Mouse (Mus musculus) neural tube, embryonic 14.5 days (tissue): Measurements from ENCODE around the gene Mindy3. TPM values are rescaled to one million over a fixed set of nuclear protein-coding genes. Genes with fewer than 3 reads are reported as not detected.
A peak's percentile ranks its signal among the peaks of the same experiment; 100 is the strongest.

Experiments
- ATAC-seq: fragments of 200-750 bp; cut with Nextera tagmentation; 2 replicates; pipeline ENCODE4 v1.8.0; 2017; ENCODE audit warnings: low read depth, mild to moderate bottlenecking, moderate TSS enrichment, moderate library complexity
- H3K27ac ChIP-seq: fragments of 300-500 bp; sonication (generic); 2 replicates; pipeline ENCODE4 v1.5.1; 2014; ENCODE audit warnings: low read depth, mild to moderate bottlenecking, control low read depth, low read length, moderate library complexity, mixed read lengths
- H3K27me3 ChIP-seq: fragments of 300-500 bp; sonication (generic); 2 replicates; pipeline ENCODE4 v1.6.1; 2014; ENCODE audit warnings: low read length; ENCODE audit not compliant: control insufficient read depth, insufficient read depth
- H3K36me3 ChIP-seq: fragments of 300-500 bp; sonication (generic); 2 replicates; pipeline ENCODE4 v1.6.1; 2014; ENCODE audit warnings: low read length, mixed read lengths; ENCODE audit not compliant: control insufficient read depth, insufficient read depth
- H3K4me1 ChIP-seq: fragments of 300-500 bp; sonication (generic); 2 replicates; pipeline ENCODE4 v1.6.1; 2014; ENCODE audit warnings: low read length; ENCODE audit not compliant: control insufficient read depth, insufficient read depth
- H3K4me2 ChIP-seq: fragments of 300-500 bp; sonication (generic); 2 replicates; pipeline ENCODE4 v1.6.1; 2014; ENCODE audit warnings: mild to moderate bottlenecking, low read depth, low read length, control low read depth
- H3K4me3 ChIP-seq: fragments of 300-500 bp; sonication (generic); 2 replicates; pipeline ENCODE4 v1.5.1; 2014; ENCODE audit warnings: low read depth, low read length, control low read depth, mixed read lengths
- H3K9ac ChIP-seq: fragments of 300-500 bp; sonication (generic); replicated peaks from 2 replicates; pipeline ENCODE4 v1.6.1; 2014; ENCODE audit warnings: low read depth, mild to moderate bottlenecking, control low read depth, low read length, mixed read lengths
- H3K9me3 ChIP-seq: fragments of 300-500 bp; sonication (generic); 2 replicates; pipeline ENCODE4 v1.6.1; 2016; ENCODE audit warnings: low read length; ENCODE audit not compliant: control insufficient read depth
- whole genome bisulfite sequencing: fragments of 180-500 bp; shearing (Covaris S2); extraction: QIAGEN DNeasy Blood & Tissue Kit; methylation state at CpG from one replicate; pipeline ENCODE4 v1.1.7; 2014; 5-methylcytosine and 5-hydroxymethylcytosine counted together
- polyA plus RNA-seq: library from polyadenylated mRNA; unstranded; fragments of >200 nt; fragmentation: Nextera tagmentation; extraction: Ambion mirVana; gene quantifications from 2 replicates; pipeline ENCODE4 v1.2.1, GENCODE M21; 2014

Mindy3 gene
- polyA plus RNA-seq, 1 experiment from 2014 or later, result 62.3 TPM

- H3K27me3 ChIP-seq, result no peaks in the 10 kb centered on the region
- H3K9me3 ChIP-seq, result no peaks in the 10 kb centered on the region
- peaks cover 6% of the 10 kb centered on the region; the same call in 1 of the 2 replicates for H3K4me1 ChIP-seq
- H3K36me3 ChIP-seq, result no peaks in the 10 kb centered on the region
- under 1% methylated on average over 40 of the region's 40 CpGs for WGBS
- H3K4me3 ChIP-seq, result peak overlapping the region; percentile 70
- peak overlapping the region; percentile 23; the same call in 1 of the 2 replicates for H3K27ac ChIP-seq
- H3K9ac ChIP-seq, result peak overlapping the region; percentile 74
- peak overlapping the region; percentile 71 for H3K4me2 ChIP-seq
- peak; percentile 81 for ATAC-seq
Observed at GRCm38 (mm10) chr2:12418534-12419261, 572 bp downstream of the Mindy3 start.

- Histone ChIP-seq H3K36me3 (no peaks in the 10 kb centered on the region), H3K4me2 (peak overlapping the region; percentile 71), H3K4me1 (peaks cover 6% of the 10 kb centered on the region; the same call in 1 of the 2 replicates), H3K9me3 (no peaks in the 10 kb centered on the region), H3K4me3 (peak overlapping the region; percentile 70), H3K9ac (peak overlapping the region; percentile 74), H3K27ac (no peak overlapping the region), H3K27me3 (no peaks in the 10 kb centered on the region)
- no peak for ATAC-seq
- WGBS, result 49% methylated on average over 8 of the region's 8 CpGs
Observed at GRCm38 (mm10) chr2:12418121-12418520, 1.1 kb downstream of the Mindy3 start.

GRCm38 (mm10) chr2:12412309-12412708 is 7.0 kb downstream of the Mindy3 start:
- ATAC-seq, result no peak
- WGBS, result 95% methylated on average over 2 of the region's 2 CpGs

GRCm38 (mm10) chr2:12411129-12411528 is 8.1 kb downstream of the Mindy3 start:
- Histone ChIP-seq H3K27me3 (no peaks in the 10 kb centered on the region), H3K4me2 (no peak overlapping the region), H3K36me3 (no peaks in the 10 kb centered on the region), H3K9me3 (no peaks in the 10 kb centered on the region), H3K27ac (no peak overlapping the region), H3K4me3 (no peak overlapping the region), H3K9ac (no peak overlapping the region), H3K4me1 (no peaks in the 10 kb centered on the region)
- no peak for ATAC-seq
- 46% methylated on average over 2 of the region's 2 CpGs for WGBS

More at GRCm38 (mm10) chr2:12412309-12412708, 7.0 kb downstream of the Mindy3 start:
- H3K27ac ChIP-seq, result no peak overlapping the region
- no peaks in the 10 kb centered on the region for H3K9me3 ChIP-seq
- no peak overlapping the region for H3K9ac ChIP-seq
- no peak overlapping the region for H3K4me3 ChIP-seq
- H3K36me3 ChIP-seq, result no peaks in the 10 kb centered on the region
- no peak overlapping the region for H3K4me2 ChIP-seq
- no peaks in the 10 kb centered on the region for H3K27me3 ChIP-seq
- H3K4me1 ChIP-seq, result no peaks in the 10 kb centered on the region

GRCm38 (mm10) chr2:12406737-12407136 is 12.5 kb downstream of the Mindy3 start:
- no peak for ATAC-seq
- no peak overlapping the region for H3K9ac ChIP-seq
- H3K4me2 ChIP-seq, result no peak overlapping the region
- WGBS, result 92% methylated on average over 2 of the region's 2 CpGs
- no peak overlapping the region for H3K4me3 ChIP-seq
- H3K27ac ChIP-seq, result no peak overlapping the region
- no peaks in the 10 kb centered on the region for H3K4me1 ChIP-seq
- no peaks in the 10 kb centered on the region for H3K9me3 ChIP-seq
- H3K36me3 ChIP-seq, result no peaks in the 10 kb centered on the region
- H3K27me3 ChIP-seq, result no peaks in the 10 kb centered on the region

GRCm38 (mm10) chr2:12402469-12402868 is 16.8 kb downstream of the Mindy3 start:
- no peaks in the 10 kb centered on the region for H3K27me3 ChIP-seq
- H3K4me3 ChIP-seq, result no peak overlapping the region
- H3K4me1 ChIP-seq, result no peaks in the 10 kb centered on the region
- no peak overlapping the region for H3K9ac ChIP-seq
- no peak for ATAC-seq
- no peaks in the 10 kb centered on the region for H3K9me3 ChIP-seq
- H3K27ac ChIP-seq, result no peak overlapping the region
- H3K4me2 ChIP-seq, result no peak overlapping the region
- 90% methylated on average over 3 of the region's 3 CpGs for WGBS
- no peaks in the 10 kb centered on the region; the same call in 1 of the 2 replicates for H3K36me3 ChIP-seq

GRCm38 (mm10) chr2:12401137-12401536 is 18.1 kb downstream of the Mindy3 start:
- H3K27me3 ChIP-seq, result no peaks in the 10 kb centered on the region
- no peaks in the 10 kb centered on the region for H3K4me1 ChIP-seq
- no peak overlapping the region for H3K4me2 ChIP-seq
- no peak for ATAC-seq
- no peak overlapping the region for H3K27ac ChIP-seq
- 88% methylated on average over 1 of the region's 1 CpGs for WGBS
- no peaks in the 10 kb centered on the region for H3K9me3 ChIP-seq
- H3K4me3 ChIP-seq, result no peak overlapping the region
- H3K36me3 ChIP-seq, result no peaks in the 10 kb centered on the region; the same call in 1 of the 2 replicates
- no peak overlapping the region for H3K9ac ChIP-seq

GRCm38 (mm10) chr2:12389028-12389427 is 30.2 kb downstream of the Mindy3 start:
- Histone ChIP-seq H3K4me3 (no peak overlapping the region), H3K9ac (no peak overlapping the region), H3K4me2 (no peak overlapping the region), H3K36me3 (no peaks in the 10 kb centered on the region; the same call in 1 of the 2 replicates), H3K4me1 (no peaks in the 10 kb centered on the region), H3K27me3 (no peaks in the 10 kb centered on the region), H3K27ac (no peak overlapping the region), H3K9me3 (no peaks in the 10 kb centered on the region)
- 67% methylated on average over 1 of the region's 1 CpGs for WGBS
- ATAC-seq, result peak; percentile 91

GRCm38 (mm10) chr2:12388569-12388968 is 30.7 kb downstream of the Mindy3 start:
- Histone ChIP-seq H3K4me3 (no peak overlapping the region), H3K9me3 (no peaks in the 10 kb centered on the region), H3K4me1 (no peaks in the 10 kb centered on the region), H3K9ac (no peak overlapping the region), H3K27me3 (no peaks in the 10 kb centered on the region), H3K36me3 (no peaks in the 10 kb centered on the region; the same call in 1 of the 2 replicates), H3K4me2 (no peak overlapping the region), H3K27ac (no peak overlapping the region)
- peak; percentile 38; the same call in 1 of the 2 replicates for ATAC-seq
- WGBS, result 96% methylated on average over 4 of the region's 4 CpGs
